Mouse (Mus musculus) stomach, postnatal 0 days (tissue): ENCODE measurements around the gene St3gal3. TPM values are rescaled to one million over a fixed set of nuclear protein-coding genes. Genes with fewer than 3 reads are reported as not detected.

Source experiments
- ATAC-seq: fragments of 200-750 bp; cut with Nextera tagmentation; 2 replicates; pipeline ENCODE4 v1.8.0; 2017; ENCODE audit not compliant: low FRiP score, low TSS enrichment
- DNase-seq: peaks from one replicate; pipeline ENCODE4 v3.0.0-alpha.2; 2016; ENCODE audit warnings: low spot score
- H3K27ac ChIP-seq: fragments of 300-500 bp; sonication (generic); replicated peaks from 2 replicates; pipeline ENCODE4 v1.5.1; 2014; ENCODE audit warnings: mild to moderate bottlenecking, control low read depth
- H3K27me3 ChIP-seq: fragments of 300-500 bp; sonication (generic); 2 replicates; pipeline ENCODE4 v1.6.1; 2014; ENCODE audit warnings: low read length; ENCODE audit not compliant: control insufficient read depth, insufficient read depth
- H3K36me3 ChIP-seq: fragments of 300-500 bp; sonication (generic); 2 replicates; pipeline ENCODE4 v1.6.1; 2014; ENCODE audit warnings: low read length, mixed read lengths; ENCODE audit not compliant: control insufficient read depth, insufficient read depth
- H3K4me1 ChIP-seq: fragments of 300-500 bp; sonication (generic); replicated peaks from 2 replicates; pipeline ENCODE4 v1.6.1; 2014; ENCODE audit warnings: antibody characterized with exemption; ENCODE audit not compliant: control insufficient read depth, insufficient read depth
- H3K4me2 ChIP-seq: fragments of 300-500 bp; sonication (generic); replicated peaks from 2 replicates; pipeline ENCODE4 v1.6.1; 2014; ENCODE audit warnings: low read depth, mild to moderate bottlenecking, control low read depth, moderate library complexity
- H3K4me3 ChIP-seq: fragments of 300-500 bp; sonication (generic); 2 replicates; pipeline ENCODE4 v1.5.1; 2014; ENCODE audit warnings: low read depth, low read length, control low read depth
- H3K9ac ChIP-seq: fragments of 300-500 bp; sonication (generic); 2 replicates; pipeline ENCODE4 v1.6.1; 2014; ENCODE audit warnings: mild to moderate bottlenecking, low read length, control low read depth, mixed read lengths
- H3K9me3 ChIP-seq: fragments of 300-500 bp; sonication (generic); 2 replicates; pipeline ENCODE4 v1.6.1; 2016; ENCODE audit warnings: low read length; ENCODE audit not compliant: control insufficient read depth
- CTCF ChIP-seq: IDR thresholded peaks from 2 replicates; pipeline ENCODE4 v1.5.1; 2016; ENCODE audit warnings: antibody characterized with exemption, low read depth, mild to moderate bottlenecking, moderate library complexity
- EP300 ChIP-seq: optimal IDR thresholded peaks from 2 replicates; pipeline ENCODE3; 2016; ENCODE audit warnings: antibody characterized with exemption
- WGBS: fragments of 180-500 bp; shearing (Covaris S2); extraction: QIAGEN DNeasy Blood & Tissue Kit; methylation state at CpG from one replicate; pipeline ENCODE4 v1.1.7; 2014; 5-methylcytosine and 5-hydroxymethylcytosine counted together
- polyA plus RNA-seq: library from polyadenylated mRNA; unstranded; fragments of >200 nt; fragmentation: Nextera tagmentation; extraction: Ambion mirVana; gene quantifications from 2 replicates; pipeline ENCODE4 v1.2.1, GENCODE M21; 2015

The St3gal3 gene
- polyA plus RNA-seq, 1 experiment from 2014 or later, result 3.2 TPM

GRCm38 (mm10) chr4:118135414-118135813 lies 700 bp upstream of the St3gal3 start:
- Histone ChIP-seq H3K4me3 (peak overlapping the region; percentile 91), H3K27ac (0 out of 2 replicates have a peak overlapping the region, but pooled peaks have one; percentile 6), H3K27me3 (no peaks in the 10 kb centered on the region), H3K36me3 (peaks cover 12% of the 10 kb centered on the region), H3K9ac (peak overlapping the region; percentile 79), H3K9me3 (no peaks in the 10 kb centered on the region), H3K4me1 (no peaks in the 10 kb centered on the region), H3K4me2 (peak overlapping the region; percentile 98)
- TF ChIP-seq CTCF, result no peak
- no peak for TF ChIP-seq EP300
- 90% methylated on average over 1 of the region's 1 CpGs for WGBS
- no peak for DNase-seq
- no peak for ATAC-seq

DNA sequence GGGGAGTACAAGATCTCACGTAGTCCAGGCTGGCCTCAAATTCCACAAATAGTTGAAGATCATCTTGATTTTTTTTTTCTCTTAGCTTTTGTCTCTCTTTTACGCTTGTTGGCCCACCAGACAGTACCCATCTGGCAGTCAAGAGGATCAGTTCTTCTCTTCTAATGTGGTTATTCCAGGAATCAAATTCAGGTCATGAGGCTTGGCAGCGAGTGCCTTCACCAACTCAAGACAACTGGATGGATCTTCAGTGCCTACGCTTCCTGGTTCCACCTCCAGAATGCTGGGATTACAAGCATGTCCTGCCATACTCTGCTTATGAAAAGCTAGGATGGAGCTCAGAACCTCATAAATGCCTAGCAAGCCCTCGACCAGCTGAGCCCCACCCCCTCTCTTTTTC lies 3.4 kb downstream of the St3gal3 start:
- WGBS, result 87% methylated on average over 5 of the region's 5 CpGs

DNA sequence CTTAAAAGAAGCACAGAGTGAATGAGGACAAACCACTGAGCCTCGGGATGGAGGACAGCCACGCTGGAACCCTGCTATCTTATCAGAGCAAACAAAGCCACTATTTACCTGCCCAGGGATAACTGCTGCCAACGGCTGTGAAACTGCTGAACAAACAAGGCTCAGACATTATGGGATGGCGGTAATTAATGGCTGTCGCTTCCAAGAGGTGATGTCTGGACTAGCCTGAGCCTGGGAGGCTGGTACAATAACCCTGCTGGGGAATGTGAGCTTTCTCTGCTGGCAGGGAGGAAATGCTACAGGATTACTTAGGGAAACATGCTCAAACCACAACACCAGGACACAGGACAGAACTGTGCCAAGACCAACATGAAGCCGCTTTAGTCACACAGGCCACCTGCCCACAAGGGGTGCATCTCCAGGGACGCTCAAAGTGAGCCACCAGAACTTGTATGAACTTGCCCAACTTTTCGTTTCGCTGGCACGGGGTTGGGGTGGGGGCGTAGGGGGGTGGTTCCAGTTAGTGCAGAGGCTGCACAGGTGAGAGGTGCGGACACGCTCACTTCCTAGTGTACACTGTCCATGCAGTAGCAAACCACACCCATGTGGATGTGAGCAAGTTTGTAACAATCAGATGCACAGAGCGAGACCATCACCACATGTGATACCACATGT lies 11.5 kb downstream of the St3gal3 start:
- H3K4me2 ChIP-seq, result peak overlapping the region; percentile 23; the same call in 1 of the 2 replicates
- H3K27ac ChIP-seq, result peak overlapping the region; percentile 58; the same call in 1 of the 2 replicates
- ATAC-seq, result peak; percentile 86
- 60% methylated on average over 14 of the region's 14 CpGs for WGBS
- no peak overlapping the region for H3K4me3 ChIP-seq
- no peaks in the 10 kb centered on the region for H3K4me1 ChIP-seq
- H3K36me3 ChIP-seq, result no peaks in the 10 kb centered on the region
- no peaks in the 10 kb centered on the region for H3K27me3 ChIP-seq
- TF ChIP-seq CTCF (no peak), EP300 (no peak)
- no peak overlapping the region for H3K9ac ChIP-seq
- no peaks in the 10 kb centered on the region for H3K9me3 ChIP-seq
- peak; percentile 77 for DNase-seq

More for the DNA sequence above, 3.4 kb downstream of the St3gal3 start:
- Histone ChIP-seq H3K4me1 (no peaks in the 10 kb centered on the region), H3K4me3 (no peak overlapping the region), H3K4me2 (no peak overlapping the region), H3K27me3 (no peaks in the 10 kb centered on the region), H3K27ac (no peak overlapping the region), H3K9me3 (no peaks in the 10 kb centered on the region), H3K9ac (no peak overlapping the region), H3K36me3 (no peaks in the 10 kb centered on the region)
- TF ChIP-seq EP300, result no peak
- no peak for TF ChIP-seq CTCF
- no peak for DNase-seq
- no peak for ATAC-seq

- no peaks in the 10 kb centered on the region for H3K27me3 ChIP-seq
- no peak for ATAC-seq
- 50% methylated on average over 10 of the region's 10 CpGs for WGBS
Measured at GRCm38 (mm10) chr4:118122078-118122477, 12.6 kb downstream of the St3gal3 start.

DNA sequence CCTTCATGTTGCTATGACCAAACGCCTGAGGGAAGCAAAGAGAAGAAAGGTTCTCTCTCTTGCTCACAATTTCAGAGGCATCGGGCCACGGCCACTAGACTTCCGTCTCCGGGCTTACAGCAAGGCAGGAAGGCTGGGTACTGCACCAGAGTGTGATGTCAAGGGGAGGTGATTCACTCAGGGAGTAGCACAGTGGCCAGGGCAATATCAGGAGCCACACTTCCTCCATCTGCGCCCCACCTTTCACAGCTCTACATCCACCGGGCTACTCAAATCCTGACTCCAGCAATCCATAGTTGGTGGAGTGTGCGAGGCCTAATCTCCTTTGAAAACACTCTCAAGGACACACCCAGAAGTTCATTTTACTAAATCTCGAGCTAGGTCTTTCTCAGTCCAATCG lies 17.1 kb downstream of the St3gal3 start:
- TF ChIP-seq EP300 (no peak), CTCF (no peak)
- no peak overlapping the region for H3K4me2 ChIP-seq
- WGBS, result 85% methylated on average over 10 of the region's 10 CpGs
- H3K4me3 ChIP-seq, result no peak overlapping the region
- no peaks in the 10 kb centered on the region for H3K27me3 ChIP-seq
- H3K27ac ChIP-seq, result no peak overlapping the region
- ATAC-seq (peak; percentile 87), DNase-seq (peak; percentile 34)
- H3K36me3 ChIP-seq, result no peaks in the 10 kb centered on the region
- H3K4me1 ChIP-seq, result no peaks in the 10 kb centered on the region
- no peaks in the 10 kb centered on the region for H3K9me3 ChIP-seq
- no peak overlapping the region for H3K9ac ChIP-seq

More at GRCm38 (mm10) chr4:118122078-118122477, 12.6 kb downstream of the St3gal3 start:
- peak; percentile 49 for DNase-seq
- H3K9me3 ChIP-seq, result no peaks in the 10 kb centered on the region
- H3K4me3 ChIP-seq, result no peak overlapping the region
- H3K27ac ChIP-seq, result no peak overlapping the region
- H3K9ac ChIP-seq, result no peak overlapping the region
- no peak for TF ChIP-seq EP300
- TF ChIP-seq CTCF, result no peak
- H3K4me2 ChIP-seq, result no peak overlapping the region
- no peaks in the 10 kb centered on the region for H3K4me1 ChIP-seq
- H3K36me3 ChIP-seq, result no peaks in the 10 kb centered on the region

DNA sequence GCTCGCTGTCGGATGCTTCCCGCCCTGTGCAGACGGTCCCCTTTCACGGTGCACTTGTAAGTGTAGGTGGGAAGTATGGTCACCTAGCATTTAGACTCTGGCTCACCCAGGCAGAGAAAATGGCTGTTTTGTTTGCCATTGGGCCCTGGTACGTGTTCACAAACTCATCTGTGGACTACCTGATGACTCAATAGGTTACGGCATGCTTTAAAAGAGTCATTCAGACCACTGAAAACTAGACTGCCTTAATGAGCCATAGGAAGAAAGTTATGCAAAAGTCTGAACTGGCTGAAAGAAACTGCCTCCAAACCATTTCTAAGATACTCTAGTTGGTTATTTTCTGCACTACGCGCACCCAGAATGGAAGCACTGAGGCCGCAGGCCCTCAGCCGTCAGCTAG lies 18.6 kb downstream of the St3gal3 start:
- Histone ChIP-seq H3K9me3 (no peaks in the 10 kb centered on the region), H3K27me3 (no peaks in the 10 kb centered on the region), H3K27ac (no peak overlapping the region), H3K36me3 (no peaks in the 10 kb centered on the region), H3K9ac (no peak overlapping the region), H3K4me2 (no peak overlapping the region), H3K4me3 (no peak overlapping the region), H3K4me1 (no peaks in the 10 kb centered on the region)
- DNase-seq (no peak), ATAC-seq (no peak)
- 84% methylated on average over 11 of the region's 11 CpGs for WGBS
- TF ChIP-seq EP300, result no peak
- no peak for TF ChIP-seq CTCF
